Mouse (Mus musculus): ENCODE results near the gene Recql5. TPM values are rescaled to one million over a fixed set of nuclear protein-coding genes. Genes with fewer than 3 reads are reported as not detected.
A peak's percentile ranks its signal among the peaks of the same experiment; 100 is the strongest.

The Recql5 gene
- polyA plus RNA-seq (2015; fragmentation: Nextera tagmentation; extraction: Ambion mirVana) = 16.8 and 18.9 TPM in 2 replicates

GRCm38 (mm10) chr11:115933108-115933746 lies at the start of gene Recql5, which contains the start of gene Sap30bp:
TSS of gene Recql5 (minus strand) at chr11:115933477.
TSS of gene Sap30bp (plus strand) at chr11:115933282.
- DNase-seq (ENCODE audit: low spot score) = peak; percentile 99

- DNase-seq (ENCODE audit: low spot score) = no peak
Measured at GRCm38 (mm10) chr11:115982472-115982871, 49.2 kb upstream of the Recql5 start.

GRCm38 (mm10) chr11:115975544-115975943 lies 42.3 kb upstream of the Recql5 start:
- DNase-seq (ENCODE audit: low spot score) = no peak

GRCm38 (mm10) chr11:115975083-115975420 lies 41.8 kb upstream of the Recql5 start:
- no peak for DNase-seq (ENCODE audit: low spot score)

GRCm38 (mm10) chr11:115974309-115975082 lies 41.2 kb upstream of the Recql5 start, which contains the start of gene Itgb4:
TSS of gene Itgb4 (plus strand) at chr11:115974709.
- DNase-seq (ENCODE audit: low spot score) = peak; percentile 80

- DNase-seq (ENCODE audit: low spot score) = no peak
Measured at GRCm38 (mm10) chr11:115971016-115971415, 37.7 kb upstream of the Recql5 start.

GRCm38 (mm10) chr11:115970006-115970673 lies 36.9 kb upstream of the Recql5 start:
- no peak for DNase-seq (ENCODE audit: low spot score)

- no peak for DNase-seq (ENCODE audit: low spot score)
Measured at GRCm38 (mm10) chr11:115968731-115969405, 35.6 kb upstream of the Recql5 start.

- no peak for DNase-seq (ENCODE audit: low spot score)
Measured at GRCm38 (mm10) chr11:115964977-115965604, 31.8 kb upstream of the Recql5 start.

- DNase-seq (ENCODE audit: low spot score) = no peak
Measured at GRCm38 (mm10) chr11:115962651-115963412, 29.6 kb upstream of the Recql5 start.

- no peak for DNase-seq (ENCODE audit: low spot score)
Measured at GRCm38 (mm10) chr11:115959018-115959417, 25.7 kb upstream of the Recql5 start.

- no peak for DNase-seq (ENCODE audit: low spot score)
Measured at GRCm38 (mm10) chr11:115957971-115958370, 24.7 kb upstream of the Recql5 start.

GRCm38 (mm10) chr11:115956453-115956852 lies 23.2 kb upstream of the Recql5 start:
- no peak for DNase-seq (ENCODE audit: low spot score)

- DNase-seq (ENCODE audit: low spot score) = no peak
Measured at GRCm38 (mm10) chr11:115955195-115955858, 22.1 kb upstream of the Recql5 start.

- DNase-seq (ENCODE audit: low spot score) = no peak
Measured at GRCm38 (mm10) chr11:115954712-115955111, 21.4 kb upstream of the Recql5 start.

GRCm38 (mm10) chr11:115950719-115951118 lies 17.4 kb upstream of the Recql5 start:
- no peak for DNase-seq (ENCODE audit: low spot score)

GRCm38 (mm10) chr11:115948316-115948715 lies 15.0 kb upstream of the Recql5 start:
- no peak for DNase-seq (ENCODE audit: low spot score)

GRCm38 (mm10) chr11:115946221-115946828 lies 13.0 kb upstream of the Recql5 start:
- DNase-seq (ENCODE audit: low spot score) = no peak

- no peak for DNase-seq (ENCODE audit: low spot score)
Measured at GRCm38 (mm10) chr11:115945247-115945646, 12.0 kb upstream of the Recql5 start.

All from thymus, postnatal 0 days (tissue).